Mouse (Mus musculus) bone marrow macrophage, adult 2 months (primary cell): ENCODE results near the gene Flcn.

Experiments
- CTCF ChIP-seq: IDR thresholded peaks from 2 replicates; pipeline ENCODE4 v1.5.1; 2012; ENCODE audit warnings: low read depth, mild to moderate bottlenecking, low read length, moderate library complexity
- POLR2A ChIP-seq: IDR thresholded peaks from 2 replicates; pipeline ENCODE4 v1.6.1; 2012; ENCODE audit warnings: mild to moderate bottlenecking, low read depth, low read length, borderline replicate concordance

GRCm38 (mm10) chr11:59758191-59758985, 51.4 kb downstream of the Flcn start:
- TF ChIP-seq CTCF (no peak), POLR2A (no peak)
